Mouse (Mus musculus) retina, adult 2 months (tissue): ENCODE results near the gene Ugdh.

ENCODE experiments used
- DNase-seq: peaks from one replicate; pipeline ENCODE4 v3.0.0-alpha.2; 2012; ENCODE audit warnings: low read depth, low spot score

Ugdh gene

DNA sequence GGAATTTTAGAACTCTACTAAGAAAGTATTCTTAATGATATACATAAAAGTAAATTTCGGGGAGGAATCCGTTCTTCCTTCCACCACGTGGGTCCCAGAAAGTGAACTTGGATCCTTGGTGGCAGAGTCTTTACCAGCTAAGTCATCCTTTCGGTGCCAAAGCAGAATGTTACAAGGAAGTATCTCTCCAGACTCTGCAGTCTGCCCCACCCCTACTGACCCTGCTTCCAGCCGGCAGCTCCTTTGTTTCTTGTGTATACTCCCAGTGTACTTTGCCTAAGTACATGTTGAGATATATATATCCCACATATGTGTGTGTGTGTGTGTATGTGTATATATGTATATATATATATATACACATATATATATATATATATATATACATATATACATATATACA is 6.3 kb downstream of the Ugdh start:
- DNase-seq = no peak

- DNase-seq = no peak
Observed at GRCm38 (mm10) chr5:65428321-65428720, 7.4 kb downstream of the Ugdh start.

DNA sequence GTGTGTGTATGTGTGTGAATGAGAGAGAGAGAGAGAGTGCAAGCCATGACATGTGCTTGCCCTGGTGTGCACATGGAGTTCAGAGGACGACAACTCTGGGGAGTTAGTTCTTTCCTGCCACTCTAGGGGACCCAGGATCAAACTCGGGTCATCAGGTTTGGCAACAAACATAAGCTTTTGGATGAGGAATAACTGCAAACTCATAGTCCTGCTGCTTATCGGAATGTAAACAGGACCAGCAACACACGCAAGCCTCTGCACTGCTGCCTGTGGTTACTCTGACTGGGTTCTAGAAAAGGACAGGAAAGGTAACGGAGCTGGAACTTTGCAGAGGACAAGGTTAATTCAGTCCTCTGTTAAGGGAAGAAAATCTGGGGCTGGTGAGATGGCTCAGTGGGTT is 10.5 kb downstream of the Ugdh start:
- DNase-seq = no peak

DNA sequence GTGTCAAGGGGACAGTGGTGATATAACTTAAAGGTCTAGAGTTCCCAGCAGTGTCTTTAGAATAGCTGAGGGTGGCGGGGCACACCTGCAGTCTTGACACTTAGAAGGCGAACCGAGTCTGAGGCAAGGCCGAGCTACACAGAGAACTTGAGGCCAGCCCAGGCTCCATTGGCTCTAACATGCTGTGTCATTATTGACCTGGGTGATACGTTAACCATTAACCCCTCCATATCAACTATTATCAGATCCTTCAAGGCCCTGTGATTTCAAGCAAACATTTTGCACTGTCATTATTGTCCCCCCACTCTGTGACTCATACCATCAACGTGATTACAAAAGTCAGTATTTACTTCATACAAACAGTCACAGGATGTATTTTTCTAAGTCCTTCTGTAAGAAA is 11.5 kb downstream of the Ugdh start:
- DNase-seq = no peak

DNA sequence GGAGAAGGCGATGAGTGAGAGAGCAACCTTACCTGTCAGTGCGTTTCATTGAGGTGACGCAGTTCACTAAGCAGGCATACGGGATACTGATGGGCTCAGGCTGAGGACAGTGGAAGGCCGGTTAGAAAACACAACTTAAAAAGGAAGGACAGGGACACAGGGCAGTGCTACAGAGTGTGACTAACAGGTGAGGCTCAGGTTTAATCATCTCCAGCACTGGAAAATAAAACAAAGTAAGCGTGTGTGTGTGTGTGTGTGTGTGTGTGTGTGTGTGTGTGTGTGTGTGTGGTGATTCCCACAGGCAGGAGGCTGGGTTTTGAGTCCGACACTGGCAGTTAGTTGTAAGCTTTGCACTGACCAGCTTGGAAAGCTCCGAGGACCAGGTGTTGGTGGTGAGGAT is 12.9 kb downstream of the Ugdh start:
- DNase-seq = no peak

DNA sequence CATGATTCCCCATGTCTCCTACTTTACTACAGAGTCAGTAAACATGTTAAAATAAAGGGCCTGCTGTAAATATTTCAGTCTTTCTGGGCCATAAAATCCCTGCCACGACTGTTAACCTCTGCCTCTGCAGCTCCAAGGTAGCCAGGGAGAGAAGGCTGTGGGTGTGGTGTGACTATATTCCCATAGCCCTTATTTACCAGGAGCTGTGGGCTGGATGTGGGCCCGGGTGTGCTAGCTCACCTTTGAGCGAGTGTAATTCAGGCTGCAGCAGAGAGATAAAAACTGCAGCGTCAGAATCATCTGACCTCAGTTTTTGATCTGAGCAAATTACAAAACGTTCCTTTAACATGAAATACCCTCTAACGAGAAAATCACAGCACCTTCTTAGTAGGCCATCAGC is 14.9 kb downstream of the Ugdh start:
- DNase-seq = no peak

- DNase-seq = no peak
Observed at GRCm38 (mm10) chr5:65419136-65419535, 16.6 kb downstream of the Ugdh start.

DNA sequence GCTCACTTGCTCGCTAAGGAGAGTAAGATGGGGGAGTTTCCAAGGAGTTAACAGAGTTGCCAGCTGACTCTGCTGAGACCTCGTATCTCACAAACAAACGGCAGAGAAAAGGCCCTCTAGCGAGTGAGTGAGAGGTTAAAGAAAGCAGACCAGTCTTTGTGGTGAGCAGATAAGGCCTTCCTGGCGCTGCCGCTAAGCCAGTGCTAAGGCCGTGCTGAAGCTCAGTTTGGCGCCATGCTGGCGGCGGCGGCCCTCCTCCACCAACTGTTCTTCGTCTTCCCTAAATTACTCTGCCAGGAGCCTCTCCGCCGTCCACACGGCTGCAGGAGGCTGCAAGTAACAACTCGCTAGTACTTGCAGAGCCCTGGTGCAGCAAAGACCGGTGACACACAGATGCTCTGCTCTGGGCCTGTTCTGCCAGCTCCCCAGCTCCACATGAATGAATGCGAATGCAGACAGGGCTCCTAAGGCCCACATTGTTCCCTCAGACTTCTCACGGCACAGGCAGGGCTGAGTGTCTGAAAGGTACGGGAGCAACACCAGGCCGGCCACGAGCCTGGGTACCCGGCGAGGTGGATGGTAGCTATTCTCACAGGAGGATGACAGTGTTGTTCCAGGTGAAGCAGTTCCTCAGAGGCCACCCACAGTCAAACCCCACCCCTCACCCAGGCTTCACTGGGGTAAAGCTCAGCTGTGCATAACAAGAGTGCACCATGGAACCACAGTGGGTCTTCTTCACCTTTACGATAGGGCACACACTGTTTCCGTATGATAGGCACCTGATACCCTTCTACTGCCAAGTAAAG is 19.9 kb downstream of the Ugdh start:
- no peak for DNase-seq

- DNase-seq = no peak
Observed at GRCm38 (mm10) chr5:65407989-65408388, 27.8 kb downstream of the Ugdh start.

DNA sequence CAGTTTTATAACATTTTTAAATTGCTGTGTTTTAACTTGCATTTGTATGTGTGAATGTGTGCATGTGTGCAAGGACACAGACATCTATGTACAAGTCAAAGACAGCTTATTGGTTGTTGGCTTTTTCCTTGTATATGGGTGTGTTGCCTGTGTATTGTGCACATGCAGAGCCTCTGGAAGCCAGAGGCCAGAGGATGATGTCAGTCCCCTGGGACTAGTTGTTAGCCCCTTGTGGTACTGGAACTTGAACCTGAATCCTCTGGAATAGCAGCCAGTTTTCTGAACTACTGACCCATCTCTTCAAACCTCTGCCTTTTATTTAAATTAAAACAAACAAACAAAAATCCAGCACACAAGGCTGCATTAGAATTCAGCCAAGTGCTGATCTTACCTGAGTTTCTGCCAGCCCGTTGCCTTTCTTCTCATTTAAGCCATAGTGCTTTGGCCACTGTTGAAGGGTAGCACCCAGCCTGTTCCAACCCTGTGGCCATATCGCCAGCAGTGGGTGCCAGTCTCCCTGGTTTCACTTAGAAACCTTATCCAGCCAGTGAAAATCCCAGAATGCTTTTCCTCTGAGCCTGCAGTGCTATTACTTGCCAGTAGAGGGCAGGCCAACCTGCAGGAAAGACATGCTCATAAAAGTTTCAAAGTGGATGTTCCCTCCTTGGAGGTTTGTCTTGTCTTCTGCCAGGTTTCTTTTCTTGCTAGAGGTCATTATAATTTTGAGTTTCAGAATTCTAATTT is 34.3 kb downstream of the Ugdh start:
- peak; percentile 60 for DNase-seq

DNA sequence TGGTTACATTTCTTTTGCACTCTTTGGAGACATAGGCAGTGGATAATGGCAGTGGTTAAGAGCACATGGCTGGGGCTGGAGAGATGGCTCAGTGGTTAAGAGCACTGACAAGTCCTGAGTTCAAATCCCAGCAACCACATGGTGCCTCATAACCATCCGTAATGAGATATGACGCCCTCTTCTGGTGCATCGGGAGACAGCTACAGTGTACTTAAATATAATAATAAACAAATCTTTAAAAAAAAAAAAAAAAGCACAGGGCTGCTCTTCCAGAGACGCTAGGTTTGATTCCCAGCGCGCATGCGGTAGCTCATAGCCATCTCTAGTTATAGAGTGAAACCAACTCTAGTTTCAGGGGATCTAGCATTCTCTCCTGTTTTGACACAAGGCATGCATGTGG is 41.3 kb downstream of the Ugdh start:
- no peak for DNase-seq

- DNase-seq = no peak
Observed at GRCm38 (mm10) chr5:65391753-65392152, 44.0 kb downstream of the Ugdh start.

- DNase-seq = peak; percentile 96
Observed at GRCm38 (mm10) chr5:65390648-65391644, 44.8 kb downstream of the Ugdh start, which contains the start of the genes Rpl9 and Lias. Gene Rpl9 (minus strand): TSS chr5:65391444. Gene Lias (plus strand): TSS chr5:65391497.

GRCm38 (mm10) chr5:65387008-65387867 is 48.5 kb downstream of the Ugdh start:
- DNase-seq = no peak

GRCm38 (mm10) chr5:65385704-65386103 is 50.0 kb downstream of the Ugdh start:
- DNase-seq = no peak

DNA sequence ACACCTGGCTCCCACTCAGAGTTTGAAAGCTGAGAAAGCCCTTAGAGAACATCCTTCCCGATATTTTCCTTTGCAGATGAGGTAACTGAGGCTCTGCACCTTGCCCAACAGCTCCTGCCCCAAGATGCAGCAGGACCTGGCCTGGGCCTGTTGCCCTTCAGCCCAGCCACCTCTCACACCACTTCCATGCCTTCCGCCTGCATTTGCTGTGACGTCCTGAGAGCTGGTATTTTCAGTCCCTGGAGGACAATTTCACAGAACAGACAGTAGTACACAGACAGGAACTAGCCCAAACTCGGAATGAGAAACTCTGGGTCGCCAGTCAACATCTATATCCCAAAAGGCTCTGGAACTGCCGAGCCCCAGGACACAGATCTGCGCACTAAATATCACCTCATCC is 61.0 kb downstream of the Ugdh start:
- no peak for DNase-seq

DNA sequence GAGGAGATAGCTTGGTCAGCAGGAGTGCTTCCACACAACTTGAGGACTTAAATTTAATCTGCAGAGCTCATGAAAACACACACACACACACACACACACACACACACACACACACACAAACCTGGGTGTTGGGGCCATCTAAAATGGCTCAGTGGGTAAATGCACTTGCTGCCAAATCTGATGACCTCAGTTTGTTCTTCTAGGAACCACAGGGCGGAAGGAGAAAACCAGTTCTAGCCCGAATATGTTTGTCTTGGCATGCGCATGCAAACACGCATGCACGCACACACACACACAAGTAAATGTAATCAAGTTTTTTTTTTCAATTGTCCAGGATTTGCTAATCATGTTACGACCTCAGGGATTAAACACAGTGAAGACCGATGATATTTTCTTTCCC is 64.2 kb downstream of the Ugdh start:
- DNase-seq = no peak

DNA sequence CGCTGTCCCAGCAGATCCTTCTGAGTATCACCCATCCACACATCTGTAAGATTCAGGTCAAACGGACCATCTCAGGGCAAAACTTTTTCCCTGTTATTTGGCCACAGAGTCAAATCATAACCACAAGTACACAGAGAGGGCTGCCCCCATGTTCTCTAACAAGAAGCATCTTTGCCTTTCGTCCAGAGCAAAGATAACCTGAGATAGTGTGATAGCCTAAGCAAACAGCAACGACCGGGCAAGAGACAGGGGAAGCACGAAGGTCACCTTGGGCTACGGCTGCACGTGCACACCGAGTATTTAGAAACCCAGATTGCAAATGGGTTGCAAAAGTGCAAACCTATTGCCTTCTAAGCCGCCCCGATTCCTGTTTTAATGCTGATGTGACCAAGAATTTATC is 67.9 kb downstream of the Ugdh start:
- no peak for DNase-seq
